Mouse (Mus musculus) 3134 (cell line): Measurements from ENCODE around the gene Hoxa10.

Source experiments
- DNase-seq: peaks from one replicate; pipeline ENCODE4 v3.0.0-alpha.2; 2011; ENCODE audit warnings: low spot score; ENCODE audit not compliant: insufficient read length; ENCODE audit errors: extremely low read depth

Gene Hoxa10

DNA sequence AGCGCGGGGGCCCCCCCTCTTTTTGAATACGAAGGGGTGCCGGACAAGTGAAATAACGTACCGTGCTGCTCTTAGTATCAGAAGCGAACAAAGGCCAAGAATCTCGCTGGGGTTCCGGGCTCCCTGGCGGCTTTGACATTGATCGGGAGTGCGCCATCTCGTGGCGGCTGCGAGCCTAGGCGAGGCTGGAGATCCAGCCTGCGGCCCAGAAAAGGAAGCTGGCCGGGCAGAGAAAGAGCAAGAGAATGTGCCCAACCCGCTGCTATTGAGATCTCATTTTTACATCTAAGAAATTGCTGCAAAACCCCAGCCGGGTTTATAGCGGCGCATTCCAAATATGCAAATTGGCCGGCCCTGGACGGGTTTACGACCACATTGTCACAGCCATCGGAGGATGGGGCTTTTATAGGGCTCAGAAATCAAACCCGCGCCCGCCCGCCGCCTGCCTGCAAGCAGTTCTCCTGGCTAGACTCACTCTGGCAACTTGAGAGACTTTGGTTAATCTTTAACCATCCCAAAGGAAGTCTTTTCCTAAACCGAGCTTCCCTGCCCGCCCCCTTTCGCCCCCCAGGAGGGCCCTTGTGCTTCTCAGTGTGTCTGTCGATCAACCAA lies at the start of gene Hoxa10:
Hoxa10 (minus strand) TSS at position 466 of the 612 bp plus-strand sequence.
- peak; percentile 80 for DNase-seq

DNA sequence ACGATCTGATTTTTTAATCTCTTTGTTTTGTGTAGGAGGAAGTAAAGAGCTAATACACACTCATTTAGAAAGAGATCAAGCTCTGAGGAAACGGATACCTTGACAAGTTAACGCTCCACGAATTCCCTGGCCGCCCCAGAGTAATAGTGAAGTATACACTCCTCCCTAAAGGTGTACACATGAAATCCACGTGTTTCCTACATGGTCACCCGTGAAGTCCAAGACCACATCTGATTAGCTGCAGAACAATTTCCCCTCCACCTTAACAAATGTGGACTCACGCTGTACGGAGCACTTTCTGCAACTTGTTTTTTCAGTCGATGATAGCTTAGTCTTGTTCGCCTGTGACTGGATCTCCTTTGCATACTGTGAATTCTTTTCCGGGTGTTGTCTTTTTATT lies 49.5 kb upstream of the Hoxa10 start:
- no peak for DNase-seq

DNA sequence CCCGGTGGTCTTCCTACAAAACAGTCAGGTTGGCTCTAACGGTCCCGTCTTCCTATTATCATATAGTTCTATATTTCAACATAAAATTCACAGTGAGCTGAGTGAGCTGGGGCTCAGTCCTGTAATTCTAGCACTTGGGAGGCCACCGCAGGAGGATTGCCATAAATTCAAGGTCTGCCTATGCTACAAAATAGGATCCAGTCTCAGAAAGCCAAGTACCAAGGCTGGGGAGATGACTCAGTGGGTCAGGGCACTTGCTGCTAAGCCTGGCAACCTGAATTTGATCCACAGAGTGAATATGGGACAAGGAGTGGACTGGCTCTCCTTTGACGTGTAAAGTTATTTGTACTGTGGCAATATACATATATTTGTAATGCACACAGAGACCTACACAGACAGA lies 43.2 kb upstream of the Hoxa10 start:
- DNase-seq = no peak

DNA sequence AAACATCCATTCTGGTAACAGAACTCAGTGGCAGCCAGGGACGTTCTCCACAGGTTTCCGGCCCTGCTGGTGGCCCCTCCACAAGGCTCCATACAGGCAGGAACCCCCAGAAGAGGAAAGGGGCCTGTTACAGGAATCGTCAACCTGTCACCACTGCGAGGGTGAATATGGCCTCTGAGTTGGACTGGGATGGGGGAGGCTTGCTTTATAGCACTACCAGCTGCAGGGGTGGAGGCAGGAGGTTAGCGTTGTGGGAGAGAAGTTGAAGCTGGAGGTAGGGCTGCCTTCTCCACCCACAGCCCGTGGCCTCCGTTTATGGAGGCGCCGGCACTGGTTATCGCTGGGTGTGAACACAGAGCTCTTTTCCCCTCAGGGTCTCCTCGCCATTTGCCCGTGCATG lies 40.4 kb upstream of the Hoxa10 start:
- DNase-seq = no peak

DNA sequence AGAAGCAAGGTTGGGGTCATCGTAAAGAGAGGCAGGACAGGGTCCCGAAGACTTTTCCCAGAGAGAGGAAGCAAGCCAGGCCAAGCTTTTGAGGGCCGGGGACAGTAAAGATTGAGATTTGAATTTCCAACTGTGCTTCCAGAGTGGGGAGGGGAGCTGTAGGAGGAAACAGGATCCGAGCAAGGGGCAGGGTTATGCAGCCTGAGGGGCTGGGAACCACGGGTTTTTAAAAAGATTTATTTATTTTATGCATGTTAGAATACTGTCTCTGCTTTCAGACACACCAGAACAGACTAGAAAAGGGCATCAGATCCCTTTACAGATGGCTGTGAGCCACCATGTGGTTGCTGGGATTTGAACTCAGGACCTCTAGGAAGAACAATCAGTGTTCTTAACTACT lies 36.3 kb upstream of the Hoxa10 start:
- no peak for DNase-seq

DNA sequence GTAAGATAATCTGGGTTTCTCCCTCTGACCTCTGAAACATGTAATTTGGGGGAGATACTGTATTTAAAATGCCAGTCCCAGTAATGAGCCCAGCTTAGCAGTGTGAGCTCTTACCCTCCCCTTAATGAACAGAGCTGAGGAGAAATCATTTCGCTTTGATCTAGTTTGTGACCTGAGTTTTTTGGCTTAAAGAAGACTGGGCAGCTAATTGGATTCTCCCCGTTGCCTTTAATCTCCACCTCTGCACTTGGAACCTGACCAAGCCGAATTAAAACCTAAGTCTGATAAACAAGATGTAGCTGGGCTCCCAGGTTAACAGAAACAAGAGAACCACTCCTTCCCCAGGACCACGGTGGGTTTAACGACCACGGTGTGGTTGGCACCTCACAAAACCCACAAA lies 35.7 kb upstream of the Hoxa10 start:
- no peak for DNase-seq

DNA sequence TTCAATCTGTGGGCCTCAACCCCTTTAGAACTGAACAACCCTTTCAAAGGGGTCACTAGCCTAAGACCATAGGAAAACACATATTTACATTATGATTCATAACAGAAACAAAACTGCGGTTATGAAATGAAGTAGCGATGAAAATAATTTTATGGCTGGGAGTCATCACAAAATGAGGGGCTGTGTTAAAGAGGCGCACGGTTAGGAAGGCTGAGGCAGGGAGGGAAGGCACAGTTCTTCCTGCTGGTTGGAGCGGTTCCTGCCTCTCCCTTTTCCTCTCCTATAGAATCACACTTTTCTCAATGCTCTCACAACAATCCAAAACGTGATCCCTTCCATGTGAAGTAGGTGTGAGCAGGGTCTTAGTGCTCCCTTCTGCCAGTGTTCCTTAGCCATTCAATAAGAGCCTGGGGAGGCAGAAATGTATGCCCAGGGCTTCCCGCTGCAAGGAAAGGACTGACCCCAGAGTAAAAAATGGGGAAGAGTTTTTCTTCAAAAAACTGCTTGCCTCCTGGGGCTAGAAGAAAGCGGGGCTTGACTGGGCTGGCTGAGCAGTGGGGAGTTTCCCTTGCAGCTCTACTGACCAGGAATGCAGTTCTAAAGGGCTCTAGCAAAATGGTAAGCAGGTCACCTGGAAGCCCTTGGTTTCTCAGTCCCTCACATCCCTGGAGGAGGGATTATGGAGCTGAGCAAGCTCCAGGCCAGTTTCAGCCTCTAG lies 35.1 kb upstream of the Hoxa10 start:
- no peak for DNase-seq

DNA sequence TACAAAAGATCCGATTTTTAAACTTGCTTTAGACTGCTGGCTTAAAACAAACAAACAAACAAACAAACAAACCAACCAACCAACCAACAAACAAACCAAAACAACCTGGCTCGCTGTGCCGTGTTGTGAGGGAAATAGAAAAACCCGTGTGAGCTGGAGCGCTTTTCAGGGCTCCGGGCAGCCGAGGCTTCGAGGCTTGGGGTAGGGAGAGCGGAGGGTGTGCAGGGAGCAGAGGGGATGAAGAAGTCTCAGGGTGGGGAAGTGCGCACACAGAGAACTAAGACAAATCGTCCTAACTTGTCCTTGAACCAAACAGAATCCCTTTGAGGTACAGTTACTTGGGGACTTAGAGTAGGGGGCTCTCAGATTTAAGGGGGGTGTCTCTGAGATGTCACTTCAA lies 33.9 kb upstream of the Hoxa10 start:
- no peak for DNase-seq

DNA sequence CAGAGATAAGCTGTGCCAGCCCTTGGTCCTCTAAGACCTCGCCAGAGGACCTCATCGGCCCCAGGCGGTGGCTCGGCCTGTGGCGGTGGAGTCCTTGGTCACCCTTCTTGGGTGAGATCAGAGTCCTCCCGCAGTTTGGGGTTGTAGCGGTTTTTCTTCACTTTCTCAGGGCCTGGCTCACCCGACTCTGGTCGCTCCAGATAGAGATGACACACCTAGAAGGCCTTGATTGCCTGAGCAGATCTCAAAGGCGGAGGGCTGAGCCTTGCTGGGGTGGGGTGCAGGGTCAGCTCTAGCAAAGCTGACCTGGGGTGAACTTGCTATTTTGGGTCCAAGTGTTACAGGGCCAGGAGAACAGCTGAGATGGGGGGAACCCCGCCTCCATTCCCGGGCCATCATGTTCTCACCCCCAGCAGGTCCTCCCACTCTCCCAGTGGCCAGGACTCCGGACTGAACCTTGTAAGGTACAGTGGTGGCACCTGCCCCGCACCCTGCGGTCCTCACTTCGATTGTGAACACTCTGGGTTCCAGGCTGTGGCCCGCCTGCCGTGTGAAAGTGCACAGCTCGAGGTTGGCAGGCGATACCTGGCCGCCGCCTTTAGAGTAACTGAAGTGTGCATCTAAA lies 33.1 kb upstream of the Hoxa10 start:
- DNase-seq = no peak

DNA sequence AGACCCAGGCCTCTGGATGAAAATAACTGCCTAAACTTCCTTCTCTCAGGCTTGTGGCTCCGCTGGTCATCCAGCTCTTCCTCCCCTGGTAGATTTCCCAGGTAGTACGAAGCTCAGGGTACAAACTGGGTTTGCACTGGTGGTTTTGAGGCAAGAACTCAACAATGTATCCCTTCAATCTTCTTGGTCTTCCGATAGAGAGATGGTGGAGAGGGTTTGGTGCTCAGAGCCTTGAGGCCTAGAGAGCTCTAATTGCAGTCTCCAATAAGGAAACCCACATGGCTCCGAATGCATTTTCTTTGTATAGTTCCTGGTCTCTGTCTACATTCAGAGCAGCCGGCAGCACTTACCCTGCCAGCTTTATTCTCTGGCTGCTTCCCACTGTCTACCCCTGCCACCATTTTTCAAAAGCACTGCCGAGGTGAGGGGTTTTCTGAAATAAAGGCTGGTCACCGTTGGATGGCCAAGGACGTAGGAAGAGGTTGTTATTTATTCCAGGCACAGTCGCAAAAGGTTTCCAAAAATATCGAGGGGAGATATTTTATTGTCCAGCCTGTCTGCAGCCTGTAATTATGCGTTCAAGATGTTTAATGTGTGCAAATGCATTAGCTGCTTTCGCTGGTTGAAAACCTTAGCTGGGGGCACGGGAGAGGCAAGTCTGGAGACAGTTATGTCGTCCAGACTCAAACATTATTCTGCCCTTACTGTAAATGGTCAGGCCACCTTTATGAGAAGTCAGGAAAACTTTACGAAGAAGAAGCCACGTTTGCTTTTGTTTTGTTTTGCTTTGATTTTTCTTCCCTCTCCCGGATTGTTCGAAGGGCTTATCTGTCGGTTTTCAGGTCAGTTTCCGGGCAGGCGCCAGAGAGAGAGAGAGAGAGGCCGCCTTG lies 32.4 kb upstream of the Hoxa10 start:
- DNase-seq = no peak

DNA sequence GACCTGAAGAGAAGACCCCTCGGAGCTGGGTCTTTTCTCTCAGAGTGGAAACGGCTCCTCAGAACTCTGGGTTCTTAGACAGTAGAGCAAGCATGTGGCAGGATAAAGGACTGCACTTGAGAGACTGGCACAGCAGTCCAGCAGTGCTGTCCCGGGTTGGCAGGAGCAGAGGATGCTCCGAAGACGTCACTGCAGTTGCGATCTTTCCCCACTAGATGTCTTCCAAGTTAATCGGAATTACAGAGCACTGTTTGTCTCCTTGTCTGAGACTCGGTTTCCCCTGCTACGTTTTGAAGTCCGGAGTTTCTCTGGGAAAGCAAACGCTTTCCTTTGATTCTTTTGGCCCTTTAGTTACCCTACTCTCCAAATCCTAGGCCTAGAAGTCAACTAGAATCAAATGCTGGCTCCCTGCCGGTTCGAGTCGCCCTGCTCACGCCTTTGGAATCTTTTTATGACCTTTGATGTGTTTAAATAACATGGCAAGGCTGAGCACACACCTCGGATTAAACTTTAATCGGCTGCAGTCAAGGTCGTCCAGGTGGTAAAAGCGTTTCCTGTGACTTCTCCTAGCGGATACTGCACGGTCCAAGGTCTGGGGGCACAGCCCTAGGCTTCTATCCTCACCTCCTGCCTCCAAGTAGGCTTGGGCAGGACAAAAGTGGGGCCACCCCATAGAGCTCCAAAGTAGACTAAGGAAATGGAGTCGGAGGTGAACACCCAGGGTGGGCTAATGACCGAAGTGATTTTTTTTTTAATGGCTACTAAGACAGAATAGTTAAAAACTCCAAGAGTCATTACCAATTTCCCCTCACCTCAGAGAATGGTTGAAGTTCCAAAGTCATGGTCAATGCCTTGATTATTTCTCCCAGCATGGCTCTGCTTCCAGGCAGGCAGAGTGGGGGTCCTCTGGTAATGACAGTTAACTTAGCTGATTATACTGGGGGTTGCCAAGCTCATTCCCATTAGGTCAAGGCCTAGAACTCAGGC lies 30.1 kb upstream of the Hoxa10 start:
- no peak for DNase-seq

DNA sequence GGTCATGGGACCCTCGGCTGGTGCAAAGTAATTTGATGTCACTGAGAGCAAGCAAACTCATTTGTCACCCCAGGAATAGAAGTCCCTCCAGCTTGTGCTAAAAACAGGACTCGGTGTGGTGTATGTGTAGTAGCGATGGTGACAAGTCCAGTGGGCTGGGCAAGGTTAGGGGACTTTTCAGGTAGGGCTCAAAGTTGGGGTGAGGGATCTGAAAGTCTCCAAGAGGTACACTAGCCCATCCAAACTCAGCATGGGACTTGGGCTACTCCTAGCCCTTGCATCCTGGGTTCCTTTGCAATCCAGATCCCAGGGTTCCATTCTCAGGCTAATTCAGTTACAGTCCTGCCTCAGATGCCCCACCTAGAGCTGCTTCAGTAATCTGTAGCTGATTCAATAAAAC lies 28.1 kb upstream of the Hoxa10 start:
- DNase-seq = no peak

DNA sequence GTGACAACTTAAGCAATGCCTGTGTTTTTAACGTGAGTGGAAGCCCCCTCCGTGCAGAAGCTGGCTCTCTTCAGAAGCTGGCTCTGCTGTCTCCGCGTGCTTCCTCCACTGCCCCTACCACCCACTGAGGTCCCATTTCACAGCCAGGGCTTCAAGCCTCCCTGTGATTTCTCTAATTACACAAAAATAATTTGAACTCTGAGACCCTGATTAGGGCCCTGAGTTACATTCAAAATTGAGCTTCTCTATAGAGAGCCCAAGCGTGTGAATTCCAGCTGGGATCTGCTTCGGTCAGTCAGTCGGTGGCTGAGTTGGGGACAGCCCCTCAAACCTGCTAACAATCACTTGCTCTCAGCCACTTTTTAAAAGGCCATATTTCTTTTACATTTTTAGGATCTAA lies 27.7 kb upstream of the Hoxa10 start:
- DNase-seq = no peak

DNA sequence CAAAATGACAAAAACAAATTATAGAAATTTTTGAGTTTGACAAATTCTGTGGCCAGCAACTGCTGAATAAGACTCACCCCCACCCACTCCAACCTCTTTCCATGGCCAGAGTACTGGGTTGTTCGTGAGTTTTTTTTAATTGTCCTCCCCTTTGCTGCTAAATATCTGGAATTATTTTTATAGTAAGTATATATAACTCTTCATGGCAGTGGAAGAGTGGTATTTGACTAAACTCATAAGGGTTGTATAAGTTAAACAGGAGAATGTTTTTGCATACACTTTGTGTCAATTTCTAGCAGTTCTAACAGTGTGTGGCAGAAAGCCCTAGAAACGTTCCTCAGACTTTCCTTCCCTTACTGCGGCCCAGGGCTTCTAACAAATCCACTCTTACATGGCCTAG lies 27.0 kb upstream of the Hoxa10 start:
- DNase-seq = no peak

DNA sequence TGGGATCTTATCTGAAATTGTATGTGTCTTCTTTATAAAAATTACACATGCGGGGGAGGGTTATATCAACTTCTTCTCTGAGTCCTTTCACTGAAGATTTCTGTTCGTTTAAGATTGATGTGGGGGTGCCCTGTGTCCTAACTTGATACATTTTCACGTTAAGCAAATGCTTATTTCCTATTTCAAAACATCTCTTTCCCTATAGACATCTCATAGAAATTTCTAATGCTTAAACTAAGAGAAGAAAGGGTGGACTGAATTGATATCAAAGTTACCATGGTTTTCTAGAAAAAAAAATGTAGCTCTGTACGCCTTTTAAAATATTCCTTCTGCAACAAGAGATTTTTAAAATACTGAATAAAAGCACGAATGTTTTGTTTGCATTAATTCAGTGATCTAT lies 26.6 kb upstream of the Hoxa10 start:
- no peak for DNase-seq

DNA sequence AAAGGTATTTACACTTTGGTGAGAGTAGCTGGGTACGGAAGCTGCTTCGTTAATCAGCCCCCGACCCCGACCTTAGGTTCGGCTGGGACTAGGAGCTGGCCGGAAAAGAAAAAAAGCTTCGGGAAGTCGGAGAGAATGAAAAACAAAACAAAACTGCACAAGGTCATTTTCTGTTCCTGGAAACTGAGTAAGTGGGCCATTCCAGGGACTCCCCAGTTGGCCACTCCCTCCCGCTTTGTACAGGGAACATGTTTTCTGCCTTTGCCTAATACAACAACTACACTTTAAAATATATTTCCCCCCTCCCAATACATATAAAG lies 26.0 kb upstream of the Hoxa10 start:
- DNase-seq = no peak

DNA sequence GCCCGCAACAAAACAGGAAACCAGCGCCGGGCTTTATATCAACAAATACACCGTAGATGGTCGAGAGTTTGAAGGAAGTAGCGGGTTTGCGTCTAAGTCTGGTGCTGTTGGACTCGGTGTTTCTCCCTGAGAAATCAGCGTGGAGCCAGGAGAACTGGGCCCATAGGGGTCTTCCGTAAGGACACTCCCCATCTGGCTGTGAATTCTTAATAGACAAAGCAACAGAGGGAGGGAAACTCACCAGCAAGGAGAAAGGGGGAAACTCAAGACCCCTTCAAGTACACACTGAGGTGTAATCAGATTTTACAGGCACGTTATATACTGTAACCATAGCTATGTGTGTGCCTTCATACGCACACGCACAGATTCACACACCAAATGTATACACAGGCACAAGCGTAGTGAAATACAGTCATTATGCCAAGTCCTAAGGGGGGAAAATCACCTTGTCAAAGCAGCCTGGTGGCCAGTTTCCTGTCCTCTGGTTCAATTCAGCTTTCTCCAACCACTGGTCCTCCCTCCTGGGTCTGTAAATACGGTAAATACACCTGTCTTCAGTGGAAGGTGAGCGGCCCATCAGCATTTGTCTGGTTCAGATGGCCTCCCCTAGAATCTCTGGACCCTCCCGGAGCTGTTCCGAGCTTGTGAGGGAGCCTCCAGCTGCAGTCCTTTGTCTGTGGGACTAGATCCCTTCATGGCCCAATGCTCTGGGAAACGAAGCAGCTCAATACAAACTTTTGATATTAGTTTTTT lies 25.4 kb upstream of the Hoxa10 start:
- no peak for DNase-seq

DNA sequence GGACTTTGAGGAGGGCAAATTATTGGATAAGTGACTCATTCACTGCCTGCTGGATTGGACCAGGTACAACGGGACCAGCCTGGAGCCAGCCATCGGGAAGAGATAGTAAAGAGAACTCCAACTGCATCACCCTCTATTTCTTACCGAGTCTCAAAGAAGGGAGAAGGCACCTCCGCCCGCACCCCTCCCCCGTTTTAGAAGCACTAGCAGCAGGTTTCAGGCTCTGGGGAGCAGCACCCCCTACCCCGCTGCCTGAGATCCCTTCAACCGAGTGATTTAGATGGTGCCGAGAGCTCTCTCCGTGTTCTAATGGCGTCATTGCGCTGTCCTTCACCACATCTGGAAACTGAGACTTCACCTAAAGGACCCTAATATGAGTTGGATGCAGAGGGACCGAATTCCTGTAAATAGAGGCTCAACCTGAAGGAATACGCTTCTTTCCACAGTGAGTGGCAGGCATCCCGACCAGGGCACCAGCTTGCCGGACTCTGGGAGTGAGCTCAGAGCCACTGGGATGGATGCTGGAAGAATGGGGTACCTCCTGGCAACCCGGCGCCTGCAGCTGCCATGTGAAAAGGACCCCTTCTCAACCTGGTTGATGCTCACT lies 24.8 kb upstream of the Hoxa10 start:
- no peak for DNase-seq

DNA sequence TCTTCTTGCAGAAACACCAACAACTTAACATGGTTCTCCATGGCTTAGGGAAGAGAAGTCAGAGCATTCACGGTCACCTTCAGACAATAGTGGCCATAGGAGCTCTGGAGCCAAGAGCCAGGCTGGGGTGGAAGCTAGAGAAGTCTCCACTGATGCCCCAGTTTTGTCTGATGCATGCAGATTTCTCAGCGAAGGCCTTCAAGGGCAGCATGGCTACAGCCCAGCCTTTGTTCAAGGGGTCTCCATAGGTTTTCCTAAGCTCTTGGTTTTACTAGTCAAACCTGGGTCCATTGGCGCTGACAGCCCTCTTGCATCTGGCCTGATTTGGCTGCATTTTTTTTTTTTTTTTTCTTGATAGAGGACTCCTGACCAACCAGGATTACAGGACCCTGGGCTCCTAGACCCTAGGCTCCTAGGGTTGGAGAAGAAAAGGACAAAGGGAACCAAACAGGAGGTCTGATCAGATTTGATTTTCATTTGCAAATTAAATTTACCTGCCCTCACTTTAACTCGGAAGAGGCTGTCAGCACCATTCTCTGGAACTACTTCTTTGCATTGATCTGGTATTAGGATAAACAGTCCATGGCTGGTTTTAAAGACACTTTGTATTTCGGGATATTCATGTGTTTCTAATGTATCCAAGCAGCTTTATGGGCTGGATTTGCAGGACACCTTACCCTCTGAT lies 23.6 kb upstream of the Hoxa10 start:
- no peak for DNase-seq
